Mouse (Mus musculus) liver, adult 2 months (tissue): ENCODE data around the gene Egfr.

ENCODE experiments used
- CTCF ChIP-seq: fragments of 200-500 bp; IDR thresholded peaks from 2 replicates; pipeline ENCODE4 v1.5.1; 2011; ENCODE audit warnings: low read depth, low read length, control low read depth
- POLR2A ChIP-seq: fragments of 200-500 bp; IDR thresholded peaks from 2 replicates; pipeline ENCODE4 v1.6.1; 2011; ENCODE audit warnings: low read length, control low read depth; ENCODE audit not compliant: insufficient read depth; ENCODE audit errors: extremely low read depth

GRCm38 (mm10) chr11:16851361-16851760 is 99.4 kb downstream of the Egfr start:
- TF ChIP-seq POLR2A (no peak), CTCF (no peak)
